Mouse (Mus musculus): Measurements from ENCODE around the gene Gal3st2.
"Not testable (repeated sequence)": the region's sequence is repeated elsewhere in the genome, so short reads cannot be mapped to it uniquely, and the experiment has no call there.

Gal3st2 gene

GRCm38 (mm10) chr1:93859619-93860018 is 1.5 kb upstream of the Gal3st2 start:
- no peak for DNase-seq (ENCODE audit: low read depth, low spot score)

- not testable (repeated sequence) for DNase-seq (ENCODE audit: low read depth, low spot score)
Measured at GRCm38 (mm10) chr1:93871594-93872105, 10.5 kb downstream of the Gal3st2 start.

- DNase-seq (ENCODE audit: low read depth, low spot score): not testable (repeated sequence)
Measured at GRCm38 (mm10) chr1:93874405-93874804, 13.3 kb downstream of the Gal3st2 start.

DNA sequence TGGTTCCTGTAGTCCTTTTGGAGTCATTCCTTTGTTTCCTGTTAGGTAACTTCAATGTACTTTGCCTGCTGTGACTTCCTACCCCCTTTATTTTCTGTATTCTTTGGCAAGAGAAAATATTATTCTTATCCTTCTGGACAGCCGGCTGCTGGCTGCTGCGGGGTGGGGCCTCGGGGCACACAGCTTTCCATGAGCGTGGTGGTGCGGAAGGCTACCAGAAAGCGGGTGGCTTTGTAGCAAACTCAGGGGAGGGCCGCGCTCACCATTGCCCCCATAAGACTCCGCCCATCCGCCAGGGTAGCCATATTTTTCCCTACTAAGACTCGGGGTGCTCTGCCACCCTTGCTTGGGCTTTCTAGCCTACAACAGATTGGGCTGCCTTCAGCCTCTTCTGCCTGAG is 20.7 kb downstream of the Gal3st2 start:
- DNase-seq (ENCODE audit: low read depth, low spot score): not testable (repeated sequence)

GRCm38 (mm10) chr1:93890936-93891335 is 29.8 kb downstream of the Gal3st2 start:
- DNase-seq (ENCODE audit: low read depth, low spot score): peak; percentile 17

DNA sequence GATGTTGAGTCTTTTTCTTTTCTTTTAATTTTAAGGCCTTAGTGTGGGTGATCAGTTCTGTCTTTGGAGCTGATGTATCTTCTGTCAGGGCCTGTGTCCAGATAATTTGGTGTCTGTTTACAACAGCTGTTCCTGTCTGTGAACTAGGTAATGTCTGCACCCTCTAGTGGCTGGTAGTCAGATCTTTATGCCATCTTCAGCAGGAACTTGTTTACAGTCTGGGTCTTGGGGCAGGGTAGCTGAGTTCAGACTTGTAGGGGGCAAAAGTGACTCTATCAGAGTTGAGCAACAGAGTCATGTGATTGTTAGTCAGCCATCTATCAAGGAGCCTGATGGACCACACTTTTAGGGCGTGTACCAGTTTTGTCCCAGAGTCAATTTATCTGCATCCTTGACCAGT is 36.3 kb downstream of the Gal3st2 start:
- not testable (repeated sequence) for DNase-seq (ENCODE audit: low read depth, low spot score)

GRCm38 (mm10) chr1:93901291-93901690 is 40.2 kb downstream of the Gal3st2 start:
- not testable (repeated sequence) for DNase-seq (ENCODE audit: low read depth, low spot score)

- not testable (repeated sequence) for DNase-seq (ENCODE audit: low read depth, low spot score)
Measured at GRCm38 (mm10) chr1:93906690-93907089, 45.6 kb downstream of the Gal3st2 start.

GRCm38 (mm10) chr1:93908977-93909586 is 48.0 kb downstream of the Gal3st2 start:
- not testable (repeated sequence) for DNase-seq (ENCODE audit: low read depth, low spot score)

DNA sequence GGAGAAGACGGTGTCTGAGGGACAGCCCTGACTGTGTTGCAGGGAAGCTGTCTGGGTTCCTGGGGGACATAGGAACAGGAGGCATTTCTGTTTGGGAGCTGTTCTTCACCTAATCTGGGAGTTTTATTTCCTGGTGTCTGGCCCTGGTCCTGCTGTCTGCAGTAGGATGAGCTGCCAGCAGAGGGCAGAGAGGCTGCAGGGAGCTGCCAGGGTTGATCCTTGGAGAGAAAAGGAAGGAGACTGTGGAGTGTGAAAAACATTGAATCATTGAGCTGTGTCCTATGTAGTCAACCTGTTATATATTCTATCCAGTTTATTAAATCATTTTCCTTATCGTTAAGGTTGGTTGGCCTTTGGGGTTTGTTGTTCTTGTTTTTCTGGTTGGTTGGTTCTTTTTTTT is 50.8 kb downstream of the Gal3st2 start:
- DNase-seq (ENCODE audit: low read depth, low spot score): not testable (repeated sequence)

GRCm38 (mm10) chr1:93917160-93917559 is 56.1 kb downstream of the Gal3st2 start:
- not testable (repeated sequence) for DNase-seq (ENCODE audit: low read depth, low spot score)

DNA sequence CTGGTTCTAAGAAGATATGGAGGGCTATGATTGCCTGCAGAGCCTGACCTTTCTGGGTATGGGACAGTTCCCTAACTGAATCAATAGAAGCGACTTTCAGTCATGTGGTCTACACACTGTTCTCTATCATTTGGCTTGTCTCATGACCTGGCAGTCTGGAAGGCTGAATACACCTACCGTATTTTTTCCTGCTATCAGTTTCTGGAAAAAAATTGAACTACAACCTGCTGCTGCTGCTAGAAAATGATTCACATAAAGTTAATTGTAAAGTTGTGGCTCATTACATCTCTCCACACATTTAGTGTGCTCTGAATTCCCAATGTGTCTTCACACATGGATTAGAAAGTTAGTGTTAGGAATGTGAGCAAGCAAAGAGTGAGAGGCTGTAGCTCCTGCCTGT is 56.9 kb downstream of the Gal3st2 start, which contains the start of gene Gal3st2b:
Gal3st2b (plus strand) TSS at position 301 of the 400 bp plus-strand sequence.
- not testable (repeated sequence) for DNase-seq (ENCODE audit: low read depth, low spot score)

GRCm38 (mm10) chr1:93918775-93919174 is 57.7 kb downstream of the Gal3st2 start:
- not testable (repeated sequence) for DNase-seq (ENCODE audit: low read depth, low spot score)

DNA sequence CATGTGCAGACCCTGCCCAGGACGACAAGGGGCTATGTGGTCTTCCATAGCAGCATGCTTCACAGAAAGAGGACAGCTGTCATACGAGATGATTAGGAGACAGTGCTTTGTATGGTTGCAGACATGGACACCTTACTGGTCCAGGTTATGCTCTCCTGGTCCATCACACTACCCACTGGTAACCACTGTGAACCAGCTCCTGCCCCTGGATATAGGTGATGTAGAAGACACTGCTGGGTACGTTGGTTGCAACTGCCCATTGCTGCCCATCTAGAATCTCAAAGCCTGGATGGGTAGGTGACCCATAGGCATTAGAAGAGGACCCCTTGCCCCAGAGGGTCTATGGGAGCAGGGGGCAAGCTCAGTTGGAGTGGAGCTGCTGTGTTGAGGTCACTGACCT is 58.2 kb downstream of the Gal3st2 start:
- DNase-seq (ENCODE audit: low read depth, low spot score): not testable (repeated sequence)

- not testable (repeated sequence) for DNase-seq (ENCODE audit: low read depth, low spot score)
Measured at GRCm38 (mm10) chr1:93922609-93923008, 61.5 kb downstream of the Gal3st2 start.

DNA sequence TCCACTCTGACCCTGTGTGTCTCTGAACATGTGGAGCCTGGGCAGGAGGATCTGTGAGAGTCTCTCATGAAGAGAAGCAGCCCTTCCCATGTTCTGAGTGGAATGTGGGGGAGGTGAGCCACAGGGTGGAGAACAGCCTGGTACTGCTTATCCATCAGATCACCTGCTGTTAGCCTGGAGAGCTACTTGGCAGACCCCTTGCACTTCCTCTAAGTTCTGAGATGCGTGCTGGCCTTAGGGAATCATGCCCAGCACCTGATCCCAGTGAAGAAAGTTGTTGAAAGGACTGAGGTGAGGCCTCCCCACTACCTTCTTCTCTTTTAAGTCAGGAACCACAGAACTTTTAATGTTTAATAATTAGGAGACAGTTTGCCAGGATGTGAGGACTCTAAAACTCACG is 62.0 kb downstream of the Gal3st2 start:
- not testable (repeated sequence) for DNase-seq (ENCODE audit: low read depth, low spot score)
